Mouse (Mus musculus): ENCODE data around the gene Mfge8.

The Mfge8 gene

DNA sequence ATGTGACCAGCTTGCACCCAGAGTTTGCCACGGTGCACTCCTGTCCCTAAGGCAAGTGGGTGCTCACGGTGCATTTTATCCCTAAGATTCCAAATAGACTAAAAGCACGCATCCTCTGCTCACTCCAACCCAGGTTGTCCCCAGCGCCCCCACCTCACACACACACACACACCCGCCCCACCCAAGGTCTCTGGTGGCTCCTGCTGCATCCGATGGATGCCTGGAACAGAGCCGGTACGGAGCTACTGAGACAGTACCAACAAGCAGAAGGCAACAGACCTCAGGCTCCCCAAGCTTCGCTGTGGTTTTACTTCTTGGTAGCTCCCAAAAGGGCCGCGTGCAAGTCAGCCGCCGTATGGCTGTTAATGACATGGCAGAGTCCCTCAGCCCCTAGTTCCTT is 18.5 kb downstream of the Mfge8 start:
- in situ Hi-C loops (cut with MboI, MseI): loop anchor here (10.0 kb wide), 1 partner anchor 94 kb away; no protein-coding TSS in a partner anchor

DNA sequence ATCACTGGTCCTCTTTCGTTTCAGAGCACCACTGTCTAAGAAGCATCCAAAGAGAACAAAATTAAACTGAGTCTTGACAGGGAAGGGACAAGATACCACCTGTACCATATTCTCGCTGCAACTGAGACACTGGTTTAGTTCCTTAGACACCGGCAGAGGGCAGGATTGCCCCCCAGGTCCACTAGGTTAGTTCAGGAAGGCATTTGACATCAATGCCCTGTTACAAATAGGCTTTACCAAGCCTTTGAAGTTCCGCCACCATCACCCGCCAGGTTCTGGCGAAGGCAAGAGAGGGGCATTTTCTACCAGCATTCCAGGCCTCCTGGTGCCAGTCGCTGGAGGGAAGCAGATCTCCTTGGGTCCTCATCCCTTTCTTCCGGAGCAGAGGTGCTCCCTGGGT is 19.0 kb downstream of the Mfge8 start:
- in situ Hi-C loops (cut with MboI, MseI): loop anchor here (10.0 kb wide), 1 partner anchor 95 kb away; no protein-coding TSS in a partner anchor

DNA sequence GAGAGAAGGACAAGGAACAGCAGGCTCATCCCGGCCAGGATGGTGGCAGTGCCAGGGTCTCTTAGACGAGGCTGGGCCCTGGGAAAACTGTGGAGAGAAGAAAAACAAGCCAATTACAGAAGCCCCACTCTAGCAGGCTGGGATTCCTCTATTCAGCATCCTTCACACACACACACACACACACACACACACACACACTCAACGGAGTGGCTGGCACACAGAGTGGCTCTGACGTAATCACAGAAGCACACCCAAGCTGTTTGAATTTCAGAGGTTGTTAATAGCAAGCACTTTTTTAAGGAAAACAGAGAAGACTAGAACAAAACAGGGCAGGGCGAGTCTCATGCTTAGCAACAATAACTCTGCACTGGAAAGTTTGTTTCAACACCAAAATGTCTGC is 25.4 kb downstream of the Mfge8 start:
- in situ Hi-C loops (cut with MboI, MseI): no loop called here

DNA sequence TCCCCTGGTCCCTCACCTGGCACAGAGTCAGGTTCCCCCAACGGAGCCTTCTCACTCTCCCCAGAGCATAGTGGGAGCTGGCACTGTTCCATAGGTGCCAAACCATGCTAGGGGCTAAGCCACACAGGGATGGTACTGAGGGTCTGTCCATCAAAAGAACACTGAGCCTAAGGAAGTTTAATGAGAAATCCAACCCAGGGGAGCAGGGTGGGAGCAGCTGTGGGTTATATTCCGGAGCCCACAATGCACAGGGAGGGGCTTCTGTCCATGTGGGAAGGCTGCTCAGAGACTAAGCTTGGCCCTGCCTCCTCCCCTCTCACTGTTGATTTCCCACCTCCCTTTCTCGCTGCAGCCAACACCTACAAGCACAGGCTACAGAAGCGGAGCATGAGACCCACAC is 35.0 kb downstream of the Mfge8 start:
- in situ Hi-C loops (cut with MboI, MseI): no loop called here

DNA sequence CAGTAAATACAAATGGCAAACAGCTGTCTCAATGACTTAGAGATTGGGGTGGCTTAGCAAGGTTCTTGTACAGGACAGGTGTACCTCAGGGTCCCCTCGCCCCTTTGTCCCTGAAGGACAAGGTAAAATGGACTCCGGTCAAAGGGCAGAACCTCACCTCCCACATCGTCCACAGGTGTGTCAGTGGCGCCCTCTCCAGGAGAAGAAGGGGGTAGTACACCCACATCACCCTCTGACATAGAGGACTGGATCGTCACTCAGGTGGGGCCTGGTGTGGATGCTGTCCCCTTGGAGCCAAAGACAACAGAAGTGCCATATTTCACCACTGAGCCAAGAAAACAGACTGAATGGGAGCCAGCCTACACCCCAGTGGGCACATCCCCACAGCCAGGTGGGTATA is 52.4 kb downstream of the Mfge8 start:
- in situ Hi-C loops (cut with MboI, MseI): no loop called here

DNA sequence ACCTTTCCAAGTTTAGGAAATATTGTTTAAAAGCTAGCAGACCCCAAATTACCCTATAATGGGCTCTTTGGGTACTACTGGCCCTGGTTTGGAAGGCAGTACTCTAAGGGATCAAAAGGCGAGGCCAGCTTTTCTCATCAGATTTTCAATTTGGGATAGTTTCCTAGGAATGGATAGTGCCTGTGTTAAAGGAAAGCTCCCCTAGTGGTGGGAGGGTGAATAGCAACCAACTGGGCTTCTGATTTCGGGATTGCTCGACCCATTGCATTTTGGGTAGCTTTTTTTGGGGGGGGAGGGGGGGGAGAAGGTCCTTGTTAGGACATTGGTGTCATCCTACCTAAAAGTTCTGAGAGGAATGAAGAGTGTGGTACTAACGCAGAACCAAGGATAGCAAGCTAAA is 59.7 kb downstream of the Mfge8 start:
- in situ Hi-C loops (cut with MboI, MseI): loop anchor here (10.0 kb wide), 1 partner anchor 274 kb away; no protein-coding TSS in a partner anchor
